Mouse (Mus musculus) lung, postnatal 0 days (tissue): ENCODE data around the gene Ppard.

Experiments used
- CTCF ChIP-seq: IDR thresholded peaks from 2 replicates; pipeline ENCODE4 v1.5.1; 2016; ENCODE audit warnings: antibody characterized with exemption, mild to moderate bottlenecking
- EP300 ChIP-seq: IDR thresholded peaks from 2 replicates; pipeline ENCODE4 v1.6.1; 2016; ENCODE audit warnings: antibody characterized with exemption, mild to moderate bottlenecking, control low read depth

- no peak for TF ChIP-seq CTCF
- TF ChIP-seq EP300, result no peak
Observed at GRCm38 (mm10) chr17:28305172-28305571, 72.7 kb downstream of the Ppard start.
